Mouse (Mus musculus) neural tube, embryonic 15.5 days (tissue): ENCODE measurements around the gene Tbx1. TPM values are rescaled to one million over a fixed set of nuclear protein-coding genes. Genes with fewer than 3 reads are reported as not detected.

Experiments
- ATAC-seq: fragments of 200-750 bp; cut with Nextera tagmentation; 2 replicates; pipeline ENCODE4 v1.8.0; 2017; ENCODE audit warnings: mild to moderate bottlenecking, moderate TSS enrichment, moderate library complexity; ENCODE audit not compliant: low FRiP score
- H3K27ac ChIP-seq: fragments of 300-500 bp; sonication (generic); replicated peaks from 2 replicates; pipeline ENCODE4 v1.5.1; 2015; ENCODE audit warnings: mild to moderate bottlenecking, inconsistent platforms
- H3K27me3 ChIP-seq: fragments of 300-500 bp; sonication (generic); replicated peaks from 2 replicates; pipeline ENCODE4 v1.6.1; 2015; ENCODE audit warnings: inconsistent platforms
- H3K36me3 ChIP-seq: fragments of 300-500 bp; sonication (generic); 2 replicates; pipeline ENCODE4 v1.6.1; 2015; ENCODE audit warnings: inconsistent platforms
- H3K4me1 ChIP-seq: fragments of 300-500 bp; sonication (generic); 2 replicates; pipeline ENCODE4 v1.6.1; 2015; ENCODE audit warnings: inconsistent platforms
- H3K4me2 ChIP-seq: fragments of 300-500 bp; sonication (generic); 2 replicates; pipeline ENCODE4 v1.6.1; 2015; ENCODE audit warnings: inconsistent platforms, mild to moderate bottlenecking, moderate library complexity
- H3K4me3 ChIP-seq: fragments of 300-500 bp; sonication (generic); replicated peaks from 2 replicates; pipeline ENCODE4 v1.5.1; 2015; ENCODE audit warnings: mild to moderate bottlenecking, inconsistent platforms
- H3K9ac ChIP-seq: fragments of 300-500 bp; sonication (generic); replicated peaks from 2 replicates; pipeline ENCODE4 v1.6.1; 2015; ENCODE audit warnings: mild to moderate bottlenecking, inconsistent platforms
- H3K9me3 ChIP-seq: fragments of 300-500 bp; sonication (generic); replicated peaks from 2 replicates; pipeline ENCODE4 v1.6.1; 2016; ENCODE audit warnings: inconsistent platforms
- WGBS: fragments of 180-500 bp; shearing (Covaris S2); methylation state at CpG from one replicate; pipeline ENCODE4 v1.1.7; 2015; ENCODE audit warnings: mixed read lengths; 5-methylcytosine and 5-hydroxymethylcytosine counted together
- polyA plus RNA-seq: library from polyadenylated mRNA; unstranded; fragments of >200 nt; fragmentation: Nextera tagmentation; extraction: Ambion mirVana; gene quantifications from 2 replicates; pipeline ENCODE4 v1.2.1, GENCODE M21; 2015

The Tbx1 gene
- polyA plus RNA-seq, 1 experiment from 2014 or later: 1.2 TPM

- 48% methylated on average over 3 of the region's 3 CpGs for WGBS
- Histone ChIP-seq H3K4me2 (no peak overlapping the region), H3K27ac (no peak overlapping the region), H3K27me3 (peaks cover 46% of the 10 kb centered on the region), H3K36me3 (no peaks in the 10 kb centered on the region), H3K4me3 (no peak overlapping the region), H3K9me3 (no peaks in the 10 kb centered on the region), H3K4me1 (peaks cover 12% of the 10 kb centered on the region), H3K9ac (no peak overlapping the region)
- ATAC-seq: no peak
Measured at GRCm38 (mm10) chr16:18577071-18577470, 13.4 kb downstream of the Tbx1 start.

DNA sequence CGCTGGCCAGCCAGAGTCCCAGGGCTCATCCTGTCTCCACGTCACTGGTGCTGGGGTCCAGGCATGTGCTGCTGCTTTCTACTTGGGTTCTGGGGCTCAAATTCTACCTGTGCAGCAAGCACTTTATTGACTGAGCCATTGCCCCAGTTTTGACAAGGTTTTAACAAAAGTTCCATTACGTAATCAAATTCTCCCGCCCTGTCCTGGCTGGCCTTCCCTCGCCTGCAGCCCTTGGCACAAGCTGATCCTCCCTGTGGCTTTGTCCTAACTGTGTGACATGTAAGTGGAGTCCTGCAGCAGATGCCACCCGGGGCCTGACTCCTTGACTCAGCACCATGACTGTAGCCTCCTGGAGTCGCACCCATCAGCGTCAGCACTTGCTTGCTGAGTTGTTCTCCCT, 16.3 kb downstream of the Tbx1 start:
- no peak overlapping the region for H3K27ac ChIP-seq
- H3K36me3 ChIP-seq: no peaks in the 10 kb centered on the region
- no peak overlapping the region for H3K4me3 ChIP-seq
- no peaks in the 10 kb centered on the region for H3K9me3 ChIP-seq
- H3K4me1 ChIP-seq: no peaks in the 10 kb centered on the region
- H3K9ac ChIP-seq: no peak overlapping the region
- no peak overlapping the region for H3K4me2 ChIP-seq
- H3K27me3 ChIP-seq: peaks cover 18% of the 10 kb centered on the region
- ATAC-seq: no peak
- WGBS: 83% methylated on average over 8 of the region's 8 CpGs

GRCm38 (mm10) chr16:18568599-18568998, 21.9 kb downstream of the Tbx1 start:
- no peaks in the 10 kb centered on the region for H3K36me3 ChIP-seq
- no peaks in the 10 kb centered on the region for H3K9me3 ChIP-seq
- H3K27ac ChIP-seq: no peak overlapping the region
- no peak overlapping the region for H3K4me2 ChIP-seq
- H3K4me1 ChIP-seq: no peaks in the 10 kb centered on the region
- WGBS: 65% methylated on average over 7 of the region's 7 CpGs
- no peak overlapping the region for H3K4me3 ChIP-seq
- H3K9ac ChIP-seq: no peak overlapping the region
- no peak for ATAC-seq
- H3K27me3 ChIP-seq: no peaks in the 10 kb centered on the region

DNA sequence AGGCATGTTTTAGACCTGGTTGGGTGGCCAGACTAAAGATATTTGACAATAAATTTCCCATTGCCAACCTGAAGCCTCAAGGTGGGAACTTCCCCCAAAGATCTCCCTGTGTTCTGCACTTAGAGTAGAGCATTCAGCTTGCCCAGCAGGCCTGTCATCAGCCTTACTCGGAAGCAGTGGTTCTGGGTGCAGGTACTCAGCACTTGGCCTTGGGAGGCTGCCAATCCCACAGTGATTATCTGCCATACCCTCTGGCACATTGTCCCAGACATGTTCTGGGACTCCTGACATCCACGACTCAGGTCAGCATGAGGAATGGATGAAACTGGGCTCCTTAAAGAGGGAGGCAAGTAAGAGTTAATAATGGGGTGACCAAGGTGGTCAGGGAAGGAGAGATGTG, 26.0 kb downstream of the Tbx1 start:
- no peaks in the 10 kb centered on the region for H3K36me3 ChIP-seq
- H3K9me3 ChIP-seq: no peaks in the 10 kb centered on the region
- H3K4me3 ChIP-seq: no peak overlapping the region
- no peaks in the 10 kb centered on the region for H3K27me3 ChIP-seq
- H3K4me2 ChIP-seq: no peak overlapping the region
- 86% methylated on average over 2 of the region's 2 CpGs for WGBS
- no peak overlapping the region for H3K27ac ChIP-seq
- H3K9ac ChIP-seq: no peak overlapping the region
- H3K4me1 ChIP-seq: no peaks in the 10 kb centered on the region
- no peak for ATAC-seq

- Histone ChIP-seq H3K36me3 (no peaks in the 10 kb centered on the region), H3K9me3 (no peaks in the 10 kb centered on the region), H3K4me3 (no peak overlapping the region), H3K9ac (no peak overlapping the region), H3K27me3 (no peaks in the 10 kb centered on the region), H3K27ac (no peak overlapping the region), H3K4me2 (no peak overlapping the region), H3K4me1 (0 out of 2 replicates have a peak, but pooled peaks cover 5% of the 10 kb centered on the region)
- ATAC-seq: no peak
- 84% methylated on average over 3 of the region's 3 CpGs for WGBS
Measured at GRCm38 (mm10) chr16:18556461-18556860, 34.0 kb downstream of the Tbx1 start.

- Histone ChIP-seq H3K36me3 (no peaks in the 10 kb centered on the region), H3K9me3 (no peaks in the 10 kb centered on the region), H3K4me2 (no peak overlapping the region), H3K9ac (no peak overlapping the region), H3K4me3 (no peak overlapping the region), H3K27me3 (no peaks in the 10 kb centered on the region), H3K27ac (no peak overlapping the region), H3K4me1 (0 out of 2 replicates have a peak, but pooled peaks cover 6% of the 10 kb centered on the region)
- ATAC-seq: no peak
- 79% methylated on average over 17 of the region's 17 CpGs for WGBS
Measured at GRCm38 (mm10) chr16:18555235-18555935, 35.1 kb downstream of the Tbx1 start.

- Histone ChIP-seq H3K4me2 (no peak overlapping the region), H3K9ac (no peak overlapping the region), H3K27ac (no peak overlapping the region), H3K27me3 (no peaks in the 10 kb centered on the region), H3K4me3 (no peak overlapping the region), H3K36me3 (no peaks in the 10 kb centered on the region), H3K4me1 (0 out of 2 replicates have a peak, but pooled peaks cover 6% of the 10 kb centered on the region), H3K9me3 (no peaks in the 10 kb centered on the region)
- WGBS: 59% methylated on average over 2 of the region's 2 CpGs
- no peak for ATAC-seq
Measured at GRCm38 (mm10) chr16:18554721-18555120, 35.8 kb downstream of the Tbx1 start.

- H3K27me3 ChIP-seq: no peaks in the 10 kb centered on the region
- no peak for ATAC-seq
- H3K4me2 ChIP-seq: no peak overlapping the region
- no peak overlapping the region for H3K9ac ChIP-seq
- H3K9me3 ChIP-seq: no peaks in the 10 kb centered on the region
- 0 out of 2 replicates have a peak, but pooled peaks cover 6% of the 10 kb centered on the region for H3K4me1 ChIP-seq
- no peak overlapping the region for H3K4me3 ChIP-seq
- no peaks in the 10 kb centered on the region for H3K36me3 ChIP-seq
- no peak overlapping the region for H3K27ac ChIP-seq
- WGBS: 67% methylated on average over 11 of the region's 11 CpGs
Measured at GRCm38 (mm10) chr16:18552106-18552710, 38.3 kb downstream of the Tbx1 start.

DNA sequence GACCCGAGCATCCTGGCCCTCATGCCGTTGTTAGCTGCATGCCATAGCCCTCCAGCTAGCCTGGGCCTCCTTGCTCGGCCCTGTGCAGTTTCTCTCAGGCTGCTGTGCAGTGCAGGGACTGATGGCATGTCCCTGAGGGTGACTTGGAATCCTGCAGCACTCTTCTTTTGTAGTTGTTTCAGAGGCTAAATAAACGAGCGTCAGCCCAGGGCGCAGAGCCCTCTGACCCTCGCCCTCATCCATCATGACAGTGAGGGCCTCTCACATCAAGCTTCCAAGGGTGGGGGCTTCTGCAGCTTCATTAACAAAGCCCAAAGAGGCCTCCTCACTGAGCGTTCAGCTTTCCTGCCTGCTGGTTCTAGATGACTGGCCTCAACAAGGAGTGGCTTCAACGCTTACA, 38.9 kb downstream of the Tbx1 start:
- Histone ChIP-seq H3K4me2 (no peak overlapping the region), H3K36me3 (no peaks in the 10 kb centered on the region), H3K27ac (no peak overlapping the region), H3K4me3 (no peak overlapping the region), H3K27me3 (no peaks in the 10 kb centered on the region), H3K9ac (no peak overlapping the region), H3K9me3 (no peaks in the 10 kb centered on the region), H3K4me1 (0 out of 2 replicates have a peak, but pooled peaks cover 6% of the 10 kb centered on the region)
- no peak for ATAC-seq
- 19% methylated on average over 9 of the region's 9 CpGs for WGBS

DNA sequence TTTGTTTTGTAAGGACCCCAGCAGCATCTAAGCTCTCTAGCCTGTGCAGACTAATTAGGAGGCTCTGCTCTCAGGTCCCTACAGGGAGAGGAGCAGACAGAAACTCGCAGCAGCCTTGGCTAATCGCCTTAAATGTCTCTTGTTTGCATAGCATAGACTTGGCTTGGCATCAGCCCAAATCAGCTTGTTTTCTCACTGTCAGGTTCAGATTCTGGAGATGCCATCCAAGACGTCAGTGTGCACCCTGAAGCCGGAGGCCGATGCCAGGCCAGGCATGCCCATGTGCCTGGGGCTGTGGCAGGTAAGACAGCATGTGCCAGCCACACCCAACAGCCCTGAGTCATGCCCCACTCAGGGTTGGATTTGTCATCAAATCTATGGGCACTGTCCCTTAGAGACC, 42.6 kb downstream of the Tbx1 start:
- Histone ChIP-seq H3K4me3 (no peak overlapping the region), H3K4me1 (0 out of 2 replicates have a peak, but pooled peaks cover 8% of the 10 kb centered on the region), H3K4me2 (no peak overlapping the region), H3K9ac (no peak overlapping the region), H3K27me3 (no peaks in the 10 kb centered on the region), H3K9me3 (no peaks in the 10 kb centered on the region), H3K27ac (no peak overlapping the region), H3K36me3 (no peaks in the 10 kb centered on the region)
- 75% methylated on average over 5 of the region's 5 CpGs for WGBS
- no peak for ATAC-seq

- no peaks in the 10 kb centered on the region for H3K9me3 ChIP-seq
- H3K4me1 ChIP-seq: 0 out of 2 replicates have a peak, but pooled peaks cover 2% of the 10 kb centered on the region
- no peak for ATAC-seq
- no peak overlapping the region for H3K4me2 ChIP-seq
- WGBS: 46% methylated on average over 8 of the region's 8 CpGs
- no peak overlapping the region for H3K9ac ChIP-seq
- H3K27ac ChIP-seq: no peak overlapping the region
- no peaks in the 10 kb centered on the region; the same call in 1 of the 2 replicates for H3K27me3 ChIP-seq
- no peaks in the 10 kb centered on the region for H3K36me3 ChIP-seq
- H3K4me3 ChIP-seq: no peak overlapping the region
Measured at GRCm38 (mm10) chr16:18543151-18543829, 47.2 kb downstream of the Tbx1 start.

DNA sequence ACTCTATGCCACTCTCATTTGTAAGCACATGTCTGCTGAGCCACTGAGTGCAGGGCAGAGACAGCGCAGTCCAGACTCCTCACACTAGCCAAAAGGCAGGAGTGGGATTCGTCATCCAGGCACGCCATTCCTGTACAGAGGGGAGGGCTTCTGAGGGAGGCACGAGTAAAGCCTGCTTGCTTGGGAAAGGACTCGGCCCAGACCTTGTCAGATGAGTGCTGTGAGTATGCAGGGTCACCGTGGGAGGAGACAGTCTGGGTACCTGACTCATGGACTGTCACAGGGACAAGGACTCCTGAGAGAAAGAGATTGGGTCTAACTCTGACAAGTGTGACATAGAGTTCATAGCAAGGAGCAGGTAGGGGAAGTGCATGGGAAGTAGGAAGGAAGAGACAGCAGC, 51.2 kb downstream of the Tbx1 start:
- ATAC-seq: no peak
- 88% methylated on average over 6 of the region's 6 CpGs for WGBS
- Histone ChIP-seq H3K9ac (no peak overlapping the region), H3K4me2 (no peak overlapping the region), H3K27ac (no peak overlapping the region), H3K9me3 (no peaks in the 10 kb centered on the region), H3K36me3 (no peaks in the 10 kb centered on the region), H3K4me1 (0 out of 2 replicates have a peak, but pooled peaks cover 2% of the 10 kb centered on the region), H3K4me3 (no peak overlapping the region), H3K27me3 (no peaks in the 10 kb centered on the region; the same call in 1 of the 2 replicates)
